Mouse (Mus musculus) large intestine, adult 2 months (tissue): Measurements from ENCODE around the gene Gm49336. TPM values are rescaled to one million over a fixed set of nuclear protein-coding genes. Genes with fewer than 3 reads are reported as not detected.
A peak's percentile ranks its signal among the peaks of the same experiment; 100 is the strongest.

ENCODE experiments used
- DNase-seq: peaks from one replicate; pipeline ENCODE4 v3.0.0-alpha.2; 2012; ENCODE audit warnings: low read depth, low spot score
- WGBS: fragments of 180-500 bp; shearing (Covaris S2); methylation state at CpG from one replicate; pipeline ENCODE4 v1.1.7; 2018; 5-methylcytosine and 5-hydroxymethylcytosine counted together
- polyA plus RNA-seq: library from polyadenylated mRNA; depleted of rRNA; stranded (reverse); fragments of >200 nt; gene quantifications from 2 replicates; pipeline ENCODE4 v1.2.3, GENCODE M21; 2012; rRNA removed

The Gm49336 gene
- polyA plus RNA-seq, result 9.6 and 15.9 TPM in 2 replicates

GRCm38 (mm10) chr14:60251281-60252003 is at the start of gene Gm49336, which contains the start of gene Nupl1:
Gene Gm49336 (minus strand): TSS chr14:60251507.
Gene Nupl1 (minus strand): TSS chr14:60251431.
- peak; percentile 97 for DNase-seq
- under 1% methylated on average over 62 of the region's 62 CpGs for WGBS

GRCm38 (mm10) chr14:60301024-60301423 is 49.7 kb upstream of the Gm49336 start:
- DNase-seq, result no peak
- 81% methylated on average over 6 of the region's 6 CpGs for WGBS

- 81% methylated on average over 14 of the region's 14 CpGs for WGBS
- DNase-seq, result no peak
Measured at GRCm38 (mm10) chr14:60300224-60300991, 49.1 kb upstream of the Gm49336 start.

- no peak for DNase-seq
- 67% methylated on average over 1 of the region's 1 CpGs for WGBS
Measured at GRCm38 (mm10) chr14:60295531-60295930, 44.2 kb upstream of the Gm49336 start.

- DNase-seq, result no peak
- 82% methylated on average over 4 of the region's 4 CpGs for WGBS
Measured at GRCm38 (mm10) chr14:60290363-60290762, 39.1 kb upstream of the Gm49336 start.

- DNase-seq, result peak; percentile 88
- WGBS, result 31% methylated on average over 7 of the region's 7 CpGs
Measured at GRCm38 (mm10) chr14:60286194-60286863, 35.0 kb upstream of the Gm49336 start.

- peak; percentile 67 for DNase-seq
- 39% methylated on average over 7 of the region's 7 CpGs for WGBS
Measured at GRCm38 (mm10) chr14:60275301-60276276, 24.3 kb upstream of the Gm49336 start.

GRCm38 (mm10) chr14:60273346-60273745 is 22.0 kb upstream of the Gm49336 start:
- DNase-seq, result no peak

GRCm38 (mm10) chr14:60269333-60269732 is 18.0 kb upstream of the Gm49336 start:
- no peak for DNase-seq
- WGBS, result 78% methylated on average over 6 of the region's 6 CpGs

More at GRCm38 (mm10) chr14:60273346-60273745, 22.0 kb upstream of the Gm49336 start:
- WGBS, result 50% methylated on average over 6 of the region's 6 CpGs

GRCm38 (mm10) chr14:60264990-60265876 is 13.9 kb upstream of the Gm49336 start, which contains the start of gene Mtmr6:
Gene Mtmr6 (plus strand): TSS chr14:60265228.
- peak; percentile 97 for DNase-seq
- under 1% methylated on average over 51 of the region's 51 CpGs for WGBS

GRCm38 (mm10) chr14:60262316-60262715 is 11.0 kb upstream of the Gm49336 start:
- DNase-seq, result no peak
- WGBS, result 24% methylated on average over 7 of the region's 7 CpGs

- WGBS, result 87% methylated on average over 1 of the region's 1 CpGs
Measured at GRCm38 (mm10) chr14:60257851-60258250, 6.5 kb upstream of the Gm49336 start.

GRCm38 (mm10) chr14:60257101-60257500 is 5.8 kb upstream of the Gm49336 start:
- no peak for DNase-seq
- 19% methylated on average over 4 of the region's 4 CpGs for WGBS

More at GRCm38 (mm10) chr14:60257851-60258250, 6.5 kb upstream of the Gm49336 start:
- DNase-seq, result no peak

- WGBS, result 68% methylated on average over 3 of the region's 3 CpGs
- DNase-seq, result no peak
Measured at GRCm38 (mm10) chr14:60256356-60256755, 5.0 kb upstream of the Gm49336 start.

- DNase-seq, result no peak
Measured at GRCm38 (mm10) chr14:60254774-60255173, 3.5 kb upstream of the Gm49336 start.

GRCm38 (mm10) chr14:60253466-60253865 is 2.2 kb upstream of the Gm49336 start:
- no peak for DNase-seq
- 91% methylated on average over 3 of the region's 3 CpGs for WGBS

- WGBS, result 7% methylated on average over 15 of the region's 15 CpGs
- DNase-seq, result no peak
Measured at GRCm38 (mm10) chr14:60252004-60253000, 995 bp upstream of the Gm49336 start.
